Mouse (Mus musculus) kidney, adult 2 months (tissue): Measurements from ENCODE around the gene Macrod2. TPM values are rescaled to one million over a fixed set of nuclear protein-coding genes. Genes with fewer than 3 reads are reported as not detected.

ENCODE experiments used
- DNase-seq: peaks from one replicate; pipeline ENCODE4 v3.0.0; 2021
- H3K27ac ChIP-seq: fragments of 200-500 bp; 2 replicates; pipeline ENCODE4 v1.5.1; 2012; ENCODE audit warnings: low read depth, low read length, control low read depth, inconsistent platforms; ENCODE audit not compliant: insufficient read depth
- H3K27me3 ChIP-seq: fragments of 200-500 bp; replicated peaks from 2 replicates; pipeline ENCODE4 v1.6.1; 2012; ENCODE audit warnings: mild to moderate bottlenecking, moderate library complexity, low read length, inconsistent platforms; ENCODE audit not compliant: control insufficient read depth, insufficient read depth
- H3K36me3 ChIP-seq: fragments of 200-500 bp; 2 replicates; pipeline ENCODE4 v1.6.1; 2012; ENCODE audit warnings: mild to moderate bottlenecking, moderate library complexity, low read length, inconsistent platforms; ENCODE audit not compliant: control insufficient read depth, insufficient read depth
- H3K4me1 ChIP-seq: fragments of 200-500 bp; 2 replicates; pipeline ENCODE4 v1.6.1; 2011; ENCODE audit warnings: low read length; ENCODE audit not compliant: control insufficient read depth, insufficient read depth
- H3K4me3 ChIP-seq: fragments of 200-500 bp; 2 replicates; pipeline ENCODE4 v1.5.1; 2011; ENCODE audit warnings: mild to moderate bottlenecking, low read depth, low read length, control low read depth; ENCODE audit not compliant: insufficient read depth
- CTCF ChIP-seq: fragments of 200-500 bp; conservative IDR thresholded peaks from 2 replicates; pipeline ENCODE4 v1.5.1; 2011; ENCODE audit warnings: low read depth, mild to moderate bottlenecking, control low read depth, low read length, moderate library complexity, mixed read lengths; ENCODE audit not compliant: insufficient read depth, insufficient read length
- POLR2A ChIP-seq: fragments of 200-500 bp; IDR thresholded peaks from one replicate; pipeline ENCODE4 v1.6.1; 2011; ENCODE audit warnings: low read depth, low read length, control low read depth
- WGBS: fragments of 180-500 bp; shearing (Covaris S2); methylation state at CpG from one replicate; pipeline ENCODE4 v1.1.7; 2018; 5-methylcytosine and 5-hydroxymethylcytosine counted together
- polyA plus RNA-seq: library from polyadenylated mRNA; depleted of rRNA; stranded (reverse); fragments of >200 nt; gene quantifications from 2 replicates; pipeline ENCODE4 v1.2.3, GENCODE M21; 2012

The Macrod2 gene
- polyA plus RNA-seq, 1 experiment, result 9.8 TPM

DNA sequence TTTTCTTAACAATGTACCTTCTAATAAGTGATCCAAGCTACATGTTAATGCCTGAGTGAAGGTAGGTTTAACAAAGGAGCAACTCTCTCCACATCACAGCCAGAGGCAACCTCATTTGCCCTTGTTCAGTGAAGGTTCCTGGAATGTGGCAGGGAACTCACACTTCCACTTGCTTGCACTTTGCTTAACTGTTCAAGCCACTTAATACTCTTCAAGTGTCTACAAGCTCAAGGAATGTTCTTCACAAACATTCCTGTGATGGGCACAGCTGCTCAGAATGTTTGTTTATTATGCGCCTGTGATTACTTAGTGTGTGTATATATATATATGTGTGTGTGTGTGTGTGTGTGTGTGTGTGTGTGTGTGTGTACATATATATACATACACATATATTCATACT is 1721.5 kb downstream of the Macrod2 start:
- Histone ChIP-seq H3K4me3 (no peak overlapping the region), H3K4me1 (no peaks in the 10 kb centered on the region), H3K36me3 (no peaks in the 10 kb centered on the region), H3K27ac (no peak overlapping the region), H3K27me3 (no peaks in the 10 kb centered on the region)
- WGBS, result 89% methylated on average over 1 of the region's 1 CpGs
- DNase-seq, result no peak
- no peak for TF ChIP-seq CTCF
- TF ChIP-seq POLR2A, result no peak

DNA sequence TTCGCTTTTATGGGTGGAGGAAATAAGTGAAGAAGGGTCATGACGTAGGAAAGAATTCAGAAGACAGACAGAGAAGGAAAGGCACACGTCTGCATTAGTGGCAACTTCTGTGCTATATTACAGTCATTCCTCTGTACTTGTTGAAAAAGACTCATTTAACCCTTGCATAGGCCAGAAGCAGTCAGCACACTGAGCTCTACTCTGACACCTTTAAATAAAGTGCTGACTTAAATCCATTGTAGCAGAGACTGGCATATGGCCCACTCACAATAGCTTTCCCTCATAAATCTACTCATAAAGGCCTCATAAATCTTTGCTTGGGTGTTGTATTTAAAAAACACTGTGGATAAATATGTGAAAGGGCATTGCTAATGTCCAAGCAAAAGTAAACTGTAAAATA is 1733.0 kb downstream of the Macrod2 start:
- H3K4me3 ChIP-seq, result no peak overlapping the region
- no peak for DNase-seq
- TF ChIP-seq POLR2A, result no peak
- TF ChIP-seq CTCF, result no peak

DNA sequence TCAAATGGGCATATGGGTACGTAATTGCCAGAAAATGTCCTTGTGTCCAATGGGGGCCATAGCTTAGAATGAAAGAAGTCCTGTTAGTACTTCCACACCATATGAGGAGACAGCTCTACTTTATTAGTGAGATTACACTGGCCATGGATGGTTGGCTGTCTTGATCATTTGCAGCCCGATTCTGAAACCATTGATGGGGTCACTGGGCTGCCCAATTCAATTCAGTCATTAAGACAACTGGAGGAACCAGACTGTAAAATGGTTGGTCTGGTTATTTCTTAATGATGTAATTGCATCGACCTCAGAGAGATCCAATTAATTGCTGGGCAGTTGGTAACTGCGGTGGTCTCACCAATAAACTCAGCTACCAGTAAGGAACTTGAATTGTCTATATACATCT is 1734.1 kb downstream of the Macrod2 start:
- DNase-seq, result no peak
- Histone ChIP-seq H3K4me1 (no peaks in the 10 kb centered on the region), H3K27ac (no peak overlapping the region), H3K27me3 (no peaks in the 10 kb centered on the region), H3K4me3 (no peak overlapping the region), H3K36me3 (no peaks in the 10 kb centered on the region)
- WGBS, result 61% methylated on average over 4 of the region's 4 CpGs
- TF ChIP-seq POLR2A (no peak), CTCF (no peak)

More for the DNA sequence above, 1733.0 kb downstream of the Macrod2 start:
- Histone ChIP-seq H3K27me3 (no peaks in the 10 kb centered on the region), H3K4me1 (no peaks in the 10 kb centered on the region), H3K27ac (no peak overlapping the region), H3K36me3 (no peaks in the 10 kb centered on the region)
- 74% methylated on average over 3 of the region's 3 CpGs for WGBS

- DNase-seq, result no peak
- Histone ChIP-seq H3K36me3 (no peaks in the 10 kb centered on the region), H3K4me1 (no peaks in the 10 kb centered on the region), H3K27ac (no peak overlapping the region), H3K27me3 (no peaks in the 10 kb centered on the region; the same call in 1 of the 2 replicates), H3K4me3 (no peak overlapping the region)
- 86% methylated on average over 2 of the region's 2 CpGs for WGBS
- TF ChIP-seq POLR2A (no peak), CTCF (no peak)
These were observed 1754.2 kb downstream of the Macrod2 start for GRCm38 (mm10) chr2:142149310-142149709.

DNA sequence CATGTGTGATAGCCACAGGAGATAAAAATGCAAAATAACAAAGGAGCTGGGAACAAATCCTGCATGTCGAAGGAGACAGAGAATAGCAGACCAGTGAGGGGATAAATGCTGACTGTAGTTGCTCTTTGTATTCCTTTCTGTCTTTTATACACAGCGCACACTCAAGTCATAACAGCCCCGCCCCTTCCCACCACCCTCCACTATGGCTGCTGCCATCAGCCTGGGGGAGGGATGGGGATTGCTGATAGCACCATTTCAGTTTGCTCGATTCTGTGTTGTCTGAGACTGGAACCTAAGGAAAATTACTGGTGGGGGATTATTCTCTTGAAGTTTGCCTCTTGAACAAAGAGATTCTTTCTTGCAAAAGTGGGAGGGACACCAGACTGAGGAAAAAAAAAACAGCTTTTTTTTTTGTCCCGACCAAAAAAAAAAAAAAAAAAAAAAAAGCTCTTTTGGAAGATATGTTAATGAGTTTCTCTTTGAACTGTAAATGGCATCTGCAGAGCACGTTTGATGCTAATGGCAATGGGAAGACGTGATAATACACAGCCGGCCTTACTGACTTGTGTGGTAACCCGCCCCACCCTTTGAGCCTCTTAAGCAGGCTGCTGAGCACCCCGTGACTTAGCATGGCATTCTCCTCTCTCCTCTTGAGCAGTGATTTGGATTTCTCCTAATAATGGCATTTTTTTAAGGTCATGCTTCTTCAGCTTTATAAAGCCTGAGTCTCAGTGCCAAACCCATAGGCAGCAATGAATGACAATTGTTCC is 1768.6 kb downstream of the Macrod2 start:
- TF ChIP-seq POLR2A (no peak), CTCF (no peak)
- Histone ChIP-seq H3K4me3 (no peak overlapping the region), H3K36me3 (no peaks in the 10 kb centered on the region), H3K27ac (no peak overlapping the region), H3K27me3 (no peaks in the 10 kb centered on the region), H3K4me1 (no peaks in the 10 kb centered on the region)
- no peak for DNase-seq
- WGBS, result 45% methylated on average over 10 of the region's 10 CpGs

GRCm38 (mm10) chr2:142169649-142170048 is 1774.5 kb downstream of the Macrod2 start:
- Histone ChIP-seq H3K4me3 (no peak overlapping the region), H3K27me3 (no peaks in the 10 kb centered on the region), H3K36me3 (no peaks in the 10 kb centered on the region), H3K4me1 (no peaks in the 10 kb centered on the region), H3K27ac (no peak overlapping the region)
- TF ChIP-seq POLR2A, result no peak
- TF ChIP-seq CTCF, result no peak
- no peak for DNase-seq
- 24% methylated on average over 2 of the region's 2 CpGs for WGBS

- no peaks in the 10 kb centered on the region for H3K36me3 ChIP-seq
- no peaks in the 10 kb centered on the region for H3K27me3 ChIP-seq
- TF ChIP-seq CTCF, result no peak
- TF ChIP-seq POLR2A, result no peak
- DNase-seq, result no peak
- no peak overlapping the region for H3K27ac ChIP-seq
- H3K4me3 ChIP-seq, result no peak overlapping the region
- no peaks in the 10 kb centered on the region for H3K4me1 ChIP-seq
- 90% methylated on average over 3 of the region's 3 CpGs for WGBS
These were observed 1777.6 kb downstream of the Macrod2 start for GRCm38 (mm10) chr2:142172706-142173105.

GRCm38 (mm10) chr2:142174039-142174438 is 1778.9 kb downstream of the Macrod2 start:
- no peaks in the 10 kb centered on the region for H3K4me1 ChIP-seq
- no peaks in the 10 kb centered on the region for H3K36me3 ChIP-seq
- 72% methylated on average over 2 of the region's 2 CpGs for WGBS
- no peak overlapping the region for H3K27ac ChIP-seq
- H3K4me3 ChIP-seq, result no peak overlapping the region
- no peak for DNase-seq
- TF ChIP-seq CTCF (no peak), POLR2A (no peak)
- H3K27me3 ChIP-seq, result no peaks in the 10 kb centered on the region
